Mouse (Mus musculus): ENCODE measurements around the gene Dapk3. TPM values are rescaled to one million over a fixed set of nuclear protein-coding genes. Genes with fewer than 3 reads are reported as not detected.

The Dapk3 gene
- polyA plus RNA-seq, 1 experiment from 2014 or later, result 48.9 TPM

DNA sequence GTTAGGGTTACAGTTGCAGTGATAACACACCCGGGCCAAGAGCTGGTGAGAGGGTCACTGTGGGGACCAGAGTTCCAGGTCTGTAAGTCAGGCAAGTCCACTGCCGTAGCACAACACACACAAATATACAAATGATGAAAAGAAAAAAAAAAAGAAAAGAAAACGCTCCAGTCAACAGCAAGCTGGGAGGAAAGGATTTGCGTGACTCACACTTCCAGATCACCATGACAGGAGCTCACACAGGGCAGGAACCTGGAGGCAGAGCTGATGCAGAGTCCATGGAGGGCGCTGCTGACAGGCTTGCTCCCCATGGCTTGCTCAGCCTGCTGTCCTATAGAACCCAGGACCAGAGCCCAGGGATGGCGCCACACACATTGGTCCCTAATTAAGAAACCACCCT lies 51.4 kb downstream of the Dapk3 start:
- H3K36me3 ChIP-seq (ENCODE audit: insufficient read depth, low read length), result no peaks in the 10 kb centered on the region
- WGBS, result 76% methylated on average over 6 of the region's 6 CpGs
- no peak overlapping the region for H3K9ac ChIP-seq (replicated peaks; ENCODE audit: low read depth)
- H3K4me3 ChIP-seq (ENCODE audit: low read depth, low read length), result no peak overlapping the region
- TF ChIP-seq CTCF (IDR thresholded peaks at IDR 0.05) (no peak), EP300 (IDR thresholded peaks at IDR 0.05) (no peak)
- ATAC-seq (no peak), DNase-seq (ENCODE audit: low spot score) (no peak)
- no peaks in the 10 kb centered on the region for H3K9me3 ChIP-seq (ENCODE audit: low read length)
- peaks cover 20% of the 10 kb centered on the region for H3K27me3 ChIP-seq (replicated peaks; ENCODE audit: insufficient read depth, low read length)
- H3K4me2 ChIP-seq (replicated peaks; ENCODE audit: low read depth, low read length), result no peak overlapping the region
- no peak overlapping the region for H3K27ac ChIP-seq (ENCODE audit: low read length)
- H3K4me1 ChIP-seq (ENCODE audit: insufficient read depth, low read depth, low read length), result no peaks in the 10 kb centered on the region; the same call in 1 of the 2 replicates

DNA sequence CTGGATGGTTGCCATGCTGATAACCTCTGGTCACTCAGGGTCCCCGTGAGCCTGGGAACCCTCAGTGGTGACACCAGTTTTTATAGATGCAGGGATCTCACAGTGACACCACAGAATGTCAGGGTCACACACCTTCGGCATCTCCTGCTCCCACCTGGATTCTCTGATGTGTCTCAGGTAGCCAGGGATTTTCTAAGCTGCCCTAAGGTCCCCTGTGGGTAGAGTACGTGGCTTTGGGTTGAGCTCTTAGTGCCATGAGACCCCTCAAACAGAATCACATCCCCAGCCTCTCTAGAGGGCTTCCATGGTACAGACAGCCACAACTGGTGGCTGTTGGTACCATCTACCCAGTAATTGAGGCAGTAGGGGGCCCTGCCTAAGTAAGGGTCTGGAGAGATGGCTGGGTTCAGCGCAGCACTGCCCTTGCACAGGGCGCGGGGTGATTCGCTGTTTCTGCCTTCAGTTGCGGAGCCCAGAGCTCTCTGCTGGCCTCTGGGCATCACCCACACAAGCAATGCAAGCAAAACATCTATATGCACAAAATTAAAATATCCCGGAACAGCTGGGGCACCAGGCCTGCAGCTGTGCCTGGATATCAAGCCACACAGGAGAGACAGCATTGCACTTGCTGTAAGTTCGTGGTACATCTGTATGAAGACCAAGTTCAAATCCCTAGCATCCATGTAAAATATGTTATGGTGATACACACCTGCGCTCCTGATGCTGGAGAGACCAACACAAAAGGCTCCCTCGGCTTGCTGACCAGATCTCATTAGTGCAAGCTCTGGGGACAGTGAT lies 53.9 kb downstream of the Dapk3 start:
- no peak for TF ChIP-seq EP300 (IDR thresholded peaks at IDR 0.05)
- TF ChIP-seq CTCF (IDR thresholded peaks at IDR 0.05), result no peak
- no peak for ATAC-seq

GRCm38 (mm10) chr10:81238618-81239017 lies 55.8 kb downstream of the Dapk3 start:
- H3K36me3 ChIP-seq (ENCODE audit: insufficient read depth, low read length), result no peaks in the 10 kb centered on the region
- H3K9ac ChIP-seq (replicated peaks; ENCODE audit: low read depth), result no peak overlapping the region
- H3K4me2 ChIP-seq (replicated peaks; ENCODE audit: low read depth, low read length), result no peak overlapping the region
- ATAC-seq (no peak), DNase-seq (ENCODE audit: low spot score) (no peak)
- no peak for TF ChIP-seq EP300 (IDR thresholded peaks at IDR 0.05)
- TF ChIP-seq CTCF (IDR thresholded peaks at IDR 0.05), result no peak
- H3K9me3 ChIP-seq (ENCODE audit: low read length), result no peaks in the 10 kb centered on the region
- peaks cover 14% of the 10 kb centered on the region for H3K27me3 ChIP-seq (replicated peaks; ENCODE audit: insufficient read depth, low read length)
- H3K27ac ChIP-seq (ENCODE audit: low read length), result no peak overlapping the region
- H3K4me3 ChIP-seq (ENCODE audit: low read depth, low read length), result no peak overlapping the region
- WGBS, result 56% methylated on average over 2 of the region's 2 CpGs
- no peaks in the 10 kb centered on the region; the same call in 1 of the 2 replicates for H3K4me1 ChIP-seq (ENCODE audit: insufficient read depth, low read depth, low read length)

More for the DNA sequence above, 53.9 kb downstream of the Dapk3 start:
- Histone ChIP-seq H3K9ac (replicated peaks; ENCODE audit: low read depth) (no peak overlapping the region), H3K27me3 (replicated peaks; ENCODE audit: insufficient read depth, low read length) (peaks cover 14% of the 10 kb centered on the region), H3K4me3 (ENCODE audit: low read depth, low read length) (no peak overlapping the region), H3K27ac (ENCODE audit: low read length) (no peak overlapping the region), H3K36me3 (ENCODE audit: insufficient read depth, low read length) (no peaks in the 10 kb centered on the region), H3K9me3 (ENCODE audit: low read length) (no peaks in the 10 kb centered on the region), H3K4me1 (ENCODE audit: insufficient read depth, low read depth, low read length) (no peaks in the 10 kb centered on the region; the same call in 1 of the 2 replicates), H3K4me2 (replicated peaks; ENCODE audit: low read depth, low read length) (no peak overlapping the region)
- 80% methylated on average over 12 of the region's 12 CpGs for WGBS
- no peak for DNase-seq (ENCODE audit: low spot score)

GRCm38 (mm10) chr10:81240876-81241275 lies 58.1 kb downstream of the Dapk3 start:
- DNase-seq (ENCODE audit: low spot score) (peak; percentile 51), ATAC-seq (no peak)
- Histone ChIP-seq H3K27ac (ENCODE audit: low read length) (no peak overlapping the region), H3K9ac (replicated peaks; ENCODE audit: low read depth) (no peak overlapping the region), H3K4me1 (ENCODE audit: insufficient read depth, low read depth, low read length) (no peaks in the 10 kb centered on the region), H3K9me3 (ENCODE audit: low read length) (no peaks in the 10 kb centered on the region), H3K4me3 (ENCODE audit: low read depth, low read length) (no peak overlapping the region), H3K27me3 (replicated peaks; ENCODE audit: insufficient read depth, low read length) (peaks cover 14% of the 10 kb centered on the region), H3K36me3 (ENCODE audit: insufficient read depth, low read length) (no peaks in the 10 kb centered on the region), H3K4me2 (replicated peaks; ENCODE audit: low read depth, low read length) (no peak overlapping the region)
- TF ChIP-seq CTCF (IDR thresholded peaks at IDR 0.05) (peak; percentile 74), EP300 (IDR thresholded peaks at IDR 0.05) (no peak)
- WGBS, result 22% methylated on average over 13 of the region's 13 CpGs

GRCm38 (mm10) chr10:81242021-81242420 lies 59.2 kb downstream of the Dapk3 start:
- H3K27ac ChIP-seq (ENCODE audit: low read length), result no peak overlapping the region
- WGBS, result 81% methylated on average over 16 of the region's 16 CpGs
- H3K4me2 ChIP-seq (replicated peaks; ENCODE audit: low read depth, low read length), result no peak overlapping the region
- no peaks in the 10 kb centered on the region for H3K36me3 ChIP-seq (ENCODE audit: insufficient read depth, low read length)
- no peaks in the 10 kb centered on the region for H3K4me1 ChIP-seq (ENCODE audit: insufficient read depth, low read depth, low read length)
- no peak for DNase-seq (ENCODE audit: low spot score)
- no peak for ATAC-seq
- TF ChIP-seq EP300 (IDR thresholded peaks at IDR 0.05) (no peak), CTCF (IDR thresholded peaks at IDR 0.05) (no peak)
- no peak overlapping the region for H3K4me3 ChIP-seq (ENCODE audit: low read depth, low read length)
- peaks cover 14% of the 10 kb centered on the region for H3K27me3 ChIP-seq (replicated peaks; ENCODE audit: insufficient read depth, low read length)
- H3K9ac ChIP-seq (replicated peaks; ENCODE audit: low read depth), result no peak overlapping the region
- no peaks in the 10 kb centered on the region for H3K9me3 ChIP-seq (ENCODE audit: low read length)

Other genes with a start within 250 kb of the Dapk3 start
- 1.0 and 1.4 TPM in 2 replicates for gene Gng7, start 168.1 kb upstream of the Dapk3 start, polyA plus RNA-seq (2015; fragmentation: Nextera tagmentation; extraction: Ambion mirVana)
- gene Diras1, start 157.3 kb upstream of the Dapk3 start, polyA plus RNA-seq (2015; fragmentation: Nextera tagmentation; extraction: Ambion mirVana), result not detected in 2 replicates
- 15.4 and 16.0 TPM in 2 replicates for gene Slc39a3, start 145.6 kb upstream of the Dapk3 start, polyA plus RNA-seq (2015; fragmentation: Nextera tagmentation; extraction: Ambion mirVana)
- gene Sgta, start 122.8 kb upstream of the Dapk3 start, polyA plus RNA-seq (2015; fragmentation: Nextera tagmentation; extraction: Ambion mirVana), result 102 and 103 TPM in 2 replicates
- 14.0 and 15.1 TPM in 2 replicates for gene Thop1, start 113.0 kb upstream of the Dapk3 start, polyA plus RNA-seq (2015; fragmentation: Nextera tagmentation; extraction: Ambion mirVana)
- 0.40 and 0.57 TPM in 2 replicates for gene Creb3l3, start 84.1 kb upstream of the Dapk3 start, polyA plus RNA-seq (2015; fragmentation: Nextera tagmentation; extraction: Ambion mirVana)
- gene Map2k2, start 77.1 kb upstream of the Dapk3 start, polyA plus RNA-seq (2015; fragmentation: Nextera tagmentation; extraction: Ambion mirVana), result 118 and 121 TPM in 2 replicates
- 58.2 and 62.0 TPM in 2 replicates for gene Zbtb7a, start 47.8 kb upstream of the Dapk3 start, polyA plus RNA-seq (2015; fragmentation: Nextera tagmentation; extraction: Ambion mirVana)
- 27.9 TPM in 2 replicates for gene Pias4, start 15.1 kb upstream of the Dapk3 start, polyA plus RNA-seq (2015; fragmentation: Nextera tagmentation; extraction: Ambion mirVana)
- gene Eef2, start 6.4 kb upstream of the Dapk3 start, polyA plus RNA-seq (2015; fragmentation: Nextera tagmentation; extraction: Ambion mirVana), result 509 and 537 TPM in 2 replicates
- 0.16 and 0.25 TPM in 2 replicates for gene 4930442H23Rik, start 844 bp downstream of the Dapk3 start, polyA plus RNA-seq (2015; fragmentation: Nextera tagmentation; extraction: Ambion mirVana)
- gene Nmrk2, start 19.0 kb downstream of the Dapk3 start, polyA plus RNA-seq (2015; fragmentation: Nextera tagmentation; extraction: Ambion mirVana), result 0.80 and 0.92 TPM in 2 replicates
- not detected in 2 replicates for gene Atcay, start 47.8 kb downstream of the Dapk3 start, polyA plus RNA-seq (2015; fragmentation: Nextera tagmentation; extraction: Ambion mirVana)
- gene Zfr2, start 50.1 kb downstream of the Dapk3 start, polyA plus RNA-seq (2015; fragmentation: Nextera tagmentation; extraction: Ambion mirVana), result 2.3 and 2.4 TPM in 2 replicates
- gene Matk, start 69.9 kb downstream of the Dapk3 start, polyA plus RNA-seq (2015; fragmentation: Nextera tagmentation; extraction: Ambion mirVana), result 1.5 and 1.6 TPM in 2 replicates
- gene Mrpl54, start 83.9 kb downstream of the Dapk3 start, polyA plus RNA-seq (2015; fragmentation: Nextera tagmentation; extraction: Ambion mirVana), result 132 and 162 TPM in 2 replicates
- 47.9 and 49.4 TPM in 2 replicates for gene Apba3, start 84.0 kb downstream of the Dapk3 start, polyA plus RNA-seq (2015; fragmentation: Nextera tagmentation; extraction: Ambion mirVana)
- gene Tjp3, start 108.6 kb downstream of the Dapk3 start, polyA plus RNA-seq (2015; fragmentation: Nextera tagmentation; extraction: Ambion mirVana), result 24.1 and 30.8 TPM in 2 replicates
- gene Pip5k1c, start 110.0 kb downstream of the Dapk3 start, polyA plus RNA-seq (2015; fragmentation: Nextera tagmentation; extraction: Ambion mirVana), result 31.2 and 32.4 TPM in 2 replicates
- gene Cactin, start 138.1 kb downstream of the Dapk3 start, polyA plus RNA-seq (2015; fragmentation: Nextera tagmentation; extraction: Ambion mirVana), result 20.3 and 23.0 TPM in 2 replicates
- gene Tbxa2r, start 145.7 kb downstream of the Dapk3 start, polyA plus RNA-seq (2015; fragmentation: Nextera tagmentation; extraction: Ambion mirVana), result 19.6 and 28.4 TPM in 2 replicates
- 0.33 and 0.55 TPM in 2 replicates for gene Gipc3, start 160.3 kb downstream of the Dapk3 start, polyA plus RNA-seq (2015; fragmentation: Nextera tagmentation; extraction: Ambion mirVana)
- 94.3 and 101 TPM in 2 replicates for gene Hmg20b, start 167.5 kb downstream of the Dapk3 start, polyA plus RNA-seq (2015; fragmentation: Nextera tagmentation; extraction: Ambion mirVana)
- gene Mfsd12, start 174.5 kb downstream of the Dapk3 start, polyA plus RNA-seq (2015; fragmentation: Nextera tagmentation; extraction: Ambion mirVana), result 14.0 and 16.9 TPM in 2 replicates
- gene 4930404N11Rik, start 182.8 kb downstream of the Dapk3 start, polyA plus RNA-seq (2015; fragmentation: Nextera tagmentation; extraction: Ambion mirVana), result 5.4 and 6.6 TPM in 2 replicates
- 39.5 and 39.7 TPM in 2 replicates for gene Fzr1, start 195.5 kb downstream of the Dapk3 start, polyA plus RNA-seq (2015; fragmentation: Nextera tagmentation; extraction: Ambion mirVana)
- gene Dohh, start 201.4 kb downstream of the Dapk3 start, polyA plus RNA-seq (2015; fragmentation: Nextera tagmentation; extraction: Ambion mirVana), result 49.4 and 55.2 TPM in 2 replicates
- 2.4 and 3.0 TPM in 2 replicates for gene Gm48551, start 201.5 kb downstream of the Dapk3 start, polyA plus RNA-seq (2015; fragmentation: Nextera tagmentation; extraction: Ambion mirVana)
- 0.20 and 0.63 TPM in 2 replicates for gene Gm48552, start 206.0 kb downstream of the Dapk3 start, polyA plus RNA-seq (2015; fragmentation: Nextera tagmentation; extraction: Ambion mirVana)
- gene Smim24, start 210.0 kb downstream of the Dapk3 start, polyA plus RNA-seq (2015; fragmentation: Nextera tagmentation; extraction: Ambion mirVana), result 3.1 and 3.6 TPM in 2 replicates

Measured in lung, postnatal 0 days (tissue).